Mouse (Mus musculus) E14TG2a.4 (cell line): ENCODE measurements around the gene Cyth1.

Experiments
- CTCF ChIP-seq: conservative IDR thresholded peaks from 2 replicates; pipeline ENCODE4 v1.5.1; 2014; ENCODE audit warnings: low read length
- NANOG ChIP-seq: IDR thresholded peaks from 2 replicates; pipeline ENCODE4 v1.6.1; 2014; ENCODE audit warnings: borderline replicate concordance, low read length, mixed read lengths
- POU5F1 ChIP-seq: IDR thresholded peaks from 2 replicates; pipeline ENCODE4 v1.6.1; 2014; ENCODE audit warnings: low read length, borderline replicate concordance

DNA sequence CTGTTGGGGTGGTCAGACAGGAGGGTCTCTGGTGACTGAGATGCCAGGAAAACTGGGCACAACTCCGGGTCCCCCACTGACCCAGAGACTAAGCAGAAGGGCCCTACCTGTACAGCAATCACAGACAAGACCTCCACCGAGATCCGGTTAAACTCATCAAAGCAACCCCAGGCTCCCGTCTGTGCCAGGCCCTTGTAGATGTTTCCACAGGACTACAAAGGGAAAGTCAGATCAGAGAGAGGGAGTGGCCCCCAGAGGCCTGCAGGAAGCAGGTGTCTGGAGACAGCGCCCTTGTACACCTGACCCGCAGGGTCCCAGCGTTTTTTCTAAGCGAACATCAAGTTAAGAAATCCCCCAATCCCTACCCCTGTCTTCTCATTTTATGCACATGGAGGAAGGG is 162.4 kb downstream of the Cyth1 start:
- TF ChIP-seq CTCF (no peak), POU5F1 (no peak), NANOG (no peak)
